Mouse (Mus musculus) kidney, postnatal 10 days (tissue): ENCODE results near the gene Olfr490.

Source experiments
- DNase-seq: peaks from one replicate; pipeline ENCODE4 v3.0.0; 2021; ENCODE audit warnings: mixed read lengths

Olfr490 gene

DNA sequence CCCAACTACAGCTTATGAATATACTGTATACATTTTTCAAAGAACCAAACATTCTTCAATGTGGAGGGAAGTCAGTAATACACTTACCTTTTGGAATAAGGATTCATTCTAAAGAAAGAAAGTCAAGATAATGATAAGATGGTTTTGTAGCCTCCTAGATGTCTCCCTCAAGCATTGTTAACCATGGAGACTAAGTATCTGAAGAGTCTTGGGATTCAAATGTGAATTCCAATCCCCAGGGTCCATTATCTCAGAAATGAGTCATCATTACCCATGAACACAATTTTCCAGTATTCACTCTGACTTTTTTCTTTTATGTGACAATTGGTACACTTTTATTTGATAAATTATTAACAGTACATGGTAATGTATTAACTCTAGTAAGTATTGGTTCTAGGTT, at the start of gene Olfr490:
Gene Olfr490 (minus strand): TSS at position 101 of the 400 bp plus-strand sequence.
- no peak for DNase-seq

DNA sequence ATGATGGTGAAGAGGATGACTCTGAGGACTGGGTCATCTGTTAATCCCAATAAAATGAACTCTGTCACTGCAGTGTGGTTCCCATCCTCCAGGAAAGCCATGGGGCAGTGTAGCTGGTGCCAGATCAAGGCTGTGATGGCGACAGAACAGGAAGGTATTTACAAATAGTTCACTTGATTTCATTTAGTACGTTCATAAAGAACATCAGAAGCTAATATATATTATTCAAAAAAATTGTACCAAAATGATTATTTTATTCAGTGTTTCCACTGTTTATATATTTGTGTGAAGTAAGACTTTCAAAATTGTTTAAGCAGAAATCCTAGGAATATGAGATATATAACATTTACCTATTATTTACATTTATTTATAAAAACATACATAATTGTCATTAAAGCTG, 34.8 kb upstream of the Olfr490 start, which contains the start of gene Olfr492:
Gene Olfr492 (minus strand): TSS at position 101 of the 400 bp plus-strand sequence.
- DNase-seq = no peak

DNA sequence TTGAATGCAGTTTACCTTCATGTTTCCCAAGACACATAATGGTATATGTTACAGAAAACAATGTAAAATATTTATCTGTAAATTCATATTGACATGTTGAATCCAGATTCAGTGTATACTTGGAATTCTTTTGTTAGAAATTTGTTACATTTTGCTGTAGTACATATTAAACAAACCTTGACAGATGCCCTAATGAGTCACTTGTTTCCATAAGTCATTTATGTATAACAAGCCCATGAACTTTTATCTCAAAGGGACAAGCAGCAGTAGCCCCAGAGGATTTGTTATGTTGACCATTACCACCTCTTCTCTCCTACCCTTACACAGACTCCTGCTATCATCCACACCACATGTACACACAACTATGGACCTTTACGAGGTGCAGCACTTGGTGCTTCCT, 24.4 kb upstream of the Olfr490 start, which contains the start of gene Olfr491:
Gene Olfr491 (plus strand): TSS at position 301 of the 400 bp plus-strand sequence.
- no peak for DNase-seq

DNA sequence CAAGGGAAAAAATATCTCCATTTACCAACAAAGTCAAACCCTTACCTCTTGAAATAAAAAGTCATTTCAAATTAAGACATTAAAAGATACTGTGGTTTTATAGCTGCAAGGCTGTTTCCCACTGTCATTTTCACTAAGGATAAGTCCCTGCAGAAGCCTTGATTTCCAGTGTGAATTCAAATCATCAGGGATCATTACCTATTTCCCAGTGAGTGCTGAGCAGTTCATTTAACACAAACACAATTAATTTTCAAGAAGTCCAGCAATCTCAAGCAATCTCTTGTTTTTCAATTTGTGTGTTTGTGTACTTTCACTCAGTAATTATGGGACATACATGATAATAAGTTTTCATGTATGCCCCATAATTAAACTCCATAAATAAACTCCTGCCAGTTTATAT, 30.5 kb downstream of the Olfr490 start, which contains the start of gene Olfr488:
Gene Olfr488 (minus strand): TSS at position 101 of the 400 bp plus-strand sequence.
- DNase-seq = no peak
